Mouse (Mus musculus) myocyte (in vitro differentiated cells): ENCODE results near the gene Itgam.

Experiments
- POLR2A ChIP-seq: IDR thresholded peaks from one replicate; pipeline ENCODE4 v1.6.1; 2011; ENCODE audit warnings: low read depth, mild to moderate bottlenecking, control low read depth, moderate library complexity; ENCODE audit not compliant: insufficient read length
- USF1 ChIP-seq: IDR thresholded peaks from one replicate; pipeline ENCODE4 v1.6.1; 2011; ENCODE audit warnings: low read depth, mild to moderate bottlenecking, control low read depth, moderate library complexity

DNA sequence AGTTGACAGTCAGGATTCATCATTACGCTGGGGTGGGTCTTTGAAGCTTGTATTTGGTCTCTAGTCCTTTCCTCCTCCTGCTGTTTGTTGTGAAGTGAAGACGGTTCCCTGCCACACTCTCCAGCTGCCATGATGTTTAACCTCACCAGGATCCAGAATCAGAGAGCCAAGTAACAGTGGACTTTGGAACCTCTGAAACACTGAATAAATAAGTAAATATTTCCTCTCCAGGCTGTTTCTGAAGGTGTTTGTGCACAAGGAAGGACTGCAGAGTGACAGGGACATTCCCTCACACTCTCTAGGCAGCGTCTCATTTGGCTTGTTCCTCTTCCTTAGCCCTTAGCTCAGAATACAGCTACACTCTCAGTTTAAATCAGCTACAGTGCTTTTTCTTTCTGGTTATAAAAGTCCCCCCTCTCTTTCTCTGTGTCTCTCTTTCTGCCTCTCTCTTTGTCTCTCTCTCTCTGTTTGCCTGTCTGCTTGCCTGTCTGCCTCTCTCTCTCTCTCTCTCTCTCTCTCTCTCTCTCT is 5.5 kb upstream of the Itgam start:
- TF ChIP-seq POLR2A = no peak
- TF ChIP-seq USF1 = no peak
